Mouse (Mus musculus) large intestine, adult 2 months (tissue): ENCODE results near the gene Gm11756. TPM values are rescaled to one million over a fixed set of nuclear protein-coding genes. Genes with fewer than 3 reads are reported as not detected.
"Not testable (repeated sequence)": the region's sequence is repeated elsewhere in the genome, so short reads cannot be mapped to it uniquely, and the experiment has no call there.

Experiments
- DNase-seq: peaks from one replicate; pipeline ENCODE4 v3.0.0-alpha.2; 2012; ENCODE audit warnings: low read depth, low spot score
- WGBS: fragments of 180-500 bp; shearing (Covaris S2); methylation state at CpG from one replicate; pipeline ENCODE4 v1.1.7; 2018; 5-methylcytosine and 5-hydroxymethylcytosine counted together
- polyA plus RNA-seq: library from polyadenylated mRNA; depleted of rRNA; stranded (reverse); fragments of >200 nt; gene quantifications from 2 replicates; pipeline ENCODE4 v1.2.3, GENCODE M21; 2012; rRNA removed

Gm11756 gene
- not detected in 2 replicates for polyA plus RNA-seq

DNA sequence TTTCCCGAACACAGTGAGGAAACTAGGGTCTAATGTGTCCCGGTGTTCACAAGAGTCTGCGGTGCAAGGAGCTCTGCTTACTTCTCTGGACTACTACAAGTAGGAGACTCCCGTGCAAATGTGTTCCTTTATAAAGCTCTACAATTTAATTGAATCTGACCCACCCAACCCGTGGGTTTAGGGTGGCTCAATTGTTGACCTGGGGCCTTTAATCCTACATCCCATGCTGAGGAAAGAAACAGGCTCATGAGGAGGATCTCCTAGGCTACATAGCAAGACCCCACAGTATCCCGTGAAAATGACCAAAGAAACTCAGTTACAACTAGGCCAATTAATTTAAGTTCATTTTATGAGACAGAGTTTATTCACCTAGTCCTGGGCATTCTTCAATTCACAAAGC, at the start of gene Gm11756:
Gene Gm11756, minus strand, starts transcription at position 101 of the 400 bp plus-strand sequence.
- 85% methylated on average over 6 of the region's 6 CpGs for WGBS
- DNase-seq: not testable (repeated sequence)

DNA sequence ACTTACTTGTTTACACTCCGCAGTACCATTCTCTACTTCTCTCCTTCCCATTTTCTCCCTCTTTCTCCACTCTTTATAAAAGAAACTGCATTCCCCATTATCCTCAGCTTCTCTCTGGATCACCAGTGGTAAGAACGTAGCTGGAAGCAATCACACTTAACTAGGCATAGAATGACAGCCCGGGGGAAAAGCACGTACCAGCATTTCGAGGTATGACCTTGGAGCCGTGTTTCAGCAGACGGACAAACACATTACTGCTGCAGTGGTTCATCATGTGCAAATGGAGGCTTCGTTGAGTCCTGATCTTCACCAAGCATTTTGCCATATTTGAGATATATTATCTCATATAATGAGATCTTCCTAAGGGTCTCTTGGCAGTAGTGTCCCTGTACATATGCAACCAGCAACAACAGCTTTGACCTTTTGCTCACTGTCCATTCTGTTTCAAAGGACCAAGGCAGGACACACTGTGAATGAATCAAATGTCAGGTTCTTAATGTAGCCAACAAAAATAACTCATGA, 29.9 kb upstream of the Gm11756 start, which contains the start of gene 2310002L09Rik:
Gene 2310002L09Rik, minus strand, starts transcription at position 472 of the 522 bp plus-strand sequence.
- DNase-seq: no peak
- WGBS: 75% methylated on average over 8 of the region's 8 CpGs

DNA sequence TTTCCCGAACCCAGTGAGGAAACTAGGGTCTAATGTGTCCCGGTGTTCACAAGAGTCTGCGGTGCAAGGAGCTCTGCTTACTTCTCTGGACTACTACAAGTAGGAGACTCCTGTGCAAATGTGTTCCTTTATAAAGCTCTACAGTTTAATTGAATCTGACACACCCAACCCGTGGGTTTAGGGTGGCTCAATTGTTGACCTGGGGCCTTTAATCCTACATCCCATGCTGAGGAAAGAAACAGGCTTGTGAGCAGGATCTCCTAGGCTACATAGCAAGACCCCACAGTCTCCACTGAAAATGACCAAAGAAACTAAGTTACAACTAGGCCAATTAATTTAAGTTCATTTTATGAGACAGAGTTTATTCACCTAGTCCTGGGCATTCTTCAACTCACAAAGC, 14.7 kb downstream of the Gm11756 start, which contains the start of gene Gm13871:
Gene Gm13871, minus strand, starts transcription at position 101 of the 400 bp plus-strand sequence.
- no CpG with 5 or more reads among the region's 4 CpGs for WGBS
- not testable (repeated sequence) for DNase-seq

GRCm38 (mm10) chr4:73891012-73891411, 29.5 kb downstream of the Gm11756 start, which contains the start of gene Gm11757:
Gm11757 (minus strand) TSS chr4:73891112.
- no CpG with 5 or more reads among the region's 4 CpGs for WGBS
- DNase-seq: not testable (repeated sequence)

DNA sequence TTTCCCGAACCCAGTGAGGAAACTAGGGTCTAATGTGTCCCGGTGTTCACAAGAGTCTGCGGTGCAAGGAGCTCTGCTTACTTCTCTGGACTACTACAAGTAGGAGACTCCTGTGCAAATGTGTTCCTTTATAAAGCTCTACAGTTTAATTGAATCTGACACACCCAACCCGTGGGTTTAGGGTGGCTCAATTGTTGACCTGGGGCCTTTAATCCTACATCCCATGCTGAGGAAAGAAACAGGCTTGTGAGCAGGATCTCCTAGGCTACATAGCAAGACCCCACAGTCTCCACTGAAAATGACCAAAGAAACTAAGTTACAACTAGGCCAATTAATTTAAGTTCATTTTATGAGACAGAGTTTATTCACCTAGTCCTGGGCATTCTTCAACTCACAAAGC, 44.4 kb downstream of the Gm11756 start, which contains the start of gene Gm11758:
Gene Gm11758, minus strand, starts transcription at position 101 of the 400 bp plus-strand sequence.
- not testable (repeated sequence) for DNase-seq
- no CpG with 5 or more reads among the region's 4 CpGs for WGBS

Other genes starting within 250 kb of the Gm11756 start
- gene Gm428, start 237.2 kb downstream of the Gm11756 start, polyA plus RNA-seq: not detected in 2 replicates
- 3.6 and 6.3 TPM in 2 replicates for gene Rasef, start 129.8 kb downstream of the Gm11756 start, polyA plus RNA-seq
- not detected in 2 replicates for gene Gm11758, start 44.5 kb downstream of the Gm11756 start, polyA plus RNA-seq
- gene Gm11757, start 29.6 kb downstream of the Gm11756 start, polyA plus RNA-seq: not detected in 2 replicates
- not detected in 2 replicates for gene Gm13871, start 14.8 kb downstream of the Gm11756 start, polyA plus RNA-seq
- gene 2310002L09Rik, start 30.1 kb upstream of the Gm11756 start, polyA plus RNA-seq: not detected in 2 replicates
- gene Frmd3, start 92.7 kb upstream of the Gm11756 start, polyA plus RNA-seq: 0.21 and 0.44 TPM in 2 replicates